Comparison of ENCODE assay signal across 28 mouse cellular contexts in genomic region chr11:102341101-102341500, GRCm38 (mm10).
"Had no signal": no experiment of that assay in that cellular context is flagged by ENCODE, and none has a peak within 500 bp of the region (broad histone marks: within the 10 kb centered on the region; RNA-seq: fewer than 3 reads in every experiment).

No protein-coding gene starts in this region.

- H3K9ac ChIP-seq: embryonic facial prominence, embryonic 12.5 days; embryonic facial prominence, embryonic 13.5 days; embryonic facial prominence, embryonic 15.5 days; forebrain, embryonic 12.5 days; forebrain, embryonic 13.5 days; forebrain, embryonic 15.5 days; forebrain, postnatal 0 days had no signal

- H3K36me3 ChIP-seq: embryonic facial prominence, embryonic 10.5 days; embryonic facial prominence, embryonic 12.5 days; embryonic facial prominence, embryonic 13.5 days; embryonic facial prominence, embryonic 15.5 days; forebrain, embryonic 10.5 days; forebrain, embryonic 12.5 days; forebrain, embryonic 15.5 days had no signal

- H3K27me3 ChIP-seq: embryonic facial prominence, embryonic 12.5 days; embryonic facial prominence, embryonic 13.5 days; embryonic facial prominence, embryonic 15.5 days; forebrain, embryonic 13.5 days; forebrain, embryonic 15.5 days had no signal

- H3K27ac ChIP-seq: embryonic facial prominence, embryonic 10.5 days; embryonic facial prominence, embryonic 12.5 days; embryonic facial prominence, embryonic 13.5 days; embryonic facial prominence, embryonic 15.5 days; forebrain, embryonic 10.5 days; forebrain, embryonic 12.5 days; forebrain, embryonic 13.5 days; forebrain, embryonic 15.5 days; gastrocnemius, adult 2 months; heart, adult 2 months had no signal

- DNase-seq: cerebellum, adult 8-10 months; cerebellum, adult 9-10 months; cerebellum, adult 9-11 months; cerebellum, postnatal 10 days; cerebellum, postnatal 14 days; cerebellum, postnatal 25 days; cerebellum, postnatal 36 days; embryo, embryonic 11 days; forebrain, postnatal 0 days; gastrocnemius, adult 2 months; gastrocnemius, postnatal 10 days; gastrocnemius, postnatal 14 days; gastrocnemius, postnatal 25 days; gastrocnemius, postnatal 36 days; heart, adult 11 months; heart, adult 18-20 months; heart, adult 2 months had no signal

- H3K9me3 ChIP-seq: embryonic facial prominence, embryonic 10.5 days; embryonic facial prominence, embryonic 12.5 days; embryonic facial prominence, embryonic 13.5 days; embryonic facial prominence, embryonic 15.5 days; forebrain, embryonic 10.5 days; forebrain, embryonic 12.5 days; forebrain, embryonic 13.5 days; forebrain, embryonic 15.5 days had no signal

- H3K4me3 ChIP-seq: embryonic facial prominence, embryonic 10.5 days; embryonic facial prominence, embryonic 12.5 days; embryonic facial prominence, embryonic 13.5 days; embryonic facial prominence, embryonic 15.5 days; erythroblast, embryonic 14.5 days; forebrain, embryonic 10.5 days; forebrain, embryonic 12.5 days; forebrain, embryonic 13.5 days; forebrain, embryonic 15.5 days; gastrocnemius, adult 2 months; heart, adult 2 months had no signal

- H3K4me1 ChIP-seq: embryonic facial prominence, embryonic 10.5 days; embryonic facial prominence, embryonic 12.5 days; embryonic facial prominence, embryonic 13.5 days; forebrain, embryonic 10.5 days; forebrain, embryonic 12.5 days had no signal

- H3K4me2 ChIP-seq: embryonic facial prominence, embryonic 12.5 days; embryonic facial prominence, embryonic 13.5 days; embryonic facial prominence, embryonic 15.5 days; forebrain, embryonic 12.5 days; forebrain, embryonic 13.5 days; forebrain, embryonic 15.5 days had no signal

- ATAC-seq: forebrain, embryonic 13.5 days; forebrain, embryonic 14.5 days; forebrain, embryonic 15.5 days; forebrain, embryonic 16.5 days; forebrain, postnatal 0 days had no signal
